Mouse (Mus musculus) brain, embryonic 14.5 days (tissue): ENCODE results near the gene Tctex1d4.

Experiments used
- CTCF ChIP-seq: fragments of 200-500 bp; IDR thresholded peaks from 2 replicates; pipeline ENCODE4 v1.5.1; 2012; ENCODE audit warnings: inconsistent platforms, mild to moderate bottlenecking, moderate library complexity, borderline replicate concordance; ENCODE audit not compliant: insufficient read depth, insufficient read length; ENCODE audit errors: extremely low read depth
- POLR2A ChIP-seq: fragments of 200-500 bp; IDR thresholded peaks from 2 replicates; pipeline ENCODE4 v1.6.1; 2012; ENCODE audit warnings: mild to moderate bottlenecking, inconsistent platforms, borderline replicate concordance; ENCODE audit not compliant: poor library complexity, insufficient read depth, insufficient read length, severe bottlenecking; ENCODE audit errors: extremely low read depth

- TF ChIP-seq POLR2A: no peak
- TF ChIP-seq CTCF: no peak
These were observed 14.0 kb downstream of the Tctex1d4 start for GRCm38 (mm10) chr4:117140613-117141012.
